Mouse (Mus musculus) retina, postnatal 1 day (tissue): Measurements from ENCODE around the gene Tmem106a.
A peak's percentile ranks its signal among the peaks of the same experiment; 100 is the strongest.
"Not testable (repeated sequence)": the region's sequence is repeated elsewhere in the genome, so short reads cannot be mapped to it uniquely, and the experiment has no call there.

Experiments used
- DNase-seq: peaks from one replicate; pipeline ENCODE4 v3.0.0-alpha.2; 2012

Tmem106a gene

DNA sequence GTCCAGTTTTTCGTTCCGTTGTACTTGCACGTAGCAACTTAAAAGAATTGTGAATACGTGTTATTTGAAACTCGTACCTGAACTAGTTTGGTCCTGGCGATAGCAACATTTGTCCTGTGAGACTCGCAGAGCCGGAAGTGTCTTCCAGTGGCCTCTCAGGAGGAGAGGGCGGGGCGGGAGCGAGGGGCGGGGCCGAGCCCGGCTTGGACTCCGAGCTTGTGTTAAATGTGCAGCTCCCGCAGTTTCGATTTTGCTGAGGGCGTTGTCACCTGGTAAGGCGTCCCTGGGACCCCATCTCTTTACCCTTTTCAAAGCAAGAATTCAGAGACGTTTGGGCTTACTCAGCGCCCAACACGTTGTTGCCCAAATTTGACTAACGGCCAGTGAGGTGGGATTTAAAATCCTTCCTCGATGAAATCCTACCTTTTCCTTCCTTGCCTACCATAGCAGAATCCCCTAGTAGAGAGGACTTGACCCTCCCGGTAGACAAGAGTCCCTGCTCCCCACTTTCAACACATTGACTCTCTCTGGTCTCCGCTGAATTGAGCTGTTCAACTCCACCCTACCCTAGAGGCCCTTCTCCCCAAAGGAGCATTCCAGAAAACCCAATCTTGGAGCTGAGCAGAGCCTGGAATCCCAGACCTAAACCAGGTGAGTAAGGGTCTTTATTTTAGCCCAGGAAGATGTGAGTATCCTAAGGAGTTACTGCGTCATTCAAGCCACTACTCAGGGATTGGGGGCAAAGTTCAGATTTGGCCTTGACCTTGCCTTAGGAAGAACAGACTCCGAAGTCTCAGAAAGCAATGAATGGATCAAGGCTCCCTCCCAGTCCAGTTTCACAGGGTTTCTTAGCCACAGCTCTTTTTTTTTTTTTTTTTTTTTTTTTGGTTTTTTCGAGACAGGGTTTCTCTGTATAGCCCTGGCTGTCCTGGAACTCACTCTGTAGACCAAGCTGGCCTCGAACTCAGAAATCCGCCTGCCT, at the start of gene Tmem106a:
Gene Tmem106a, plus strand, starts transcription at position 189 of the 982 bp plus-strand sequence.
- DNase-seq, result peak; percentile 75

DNA sequence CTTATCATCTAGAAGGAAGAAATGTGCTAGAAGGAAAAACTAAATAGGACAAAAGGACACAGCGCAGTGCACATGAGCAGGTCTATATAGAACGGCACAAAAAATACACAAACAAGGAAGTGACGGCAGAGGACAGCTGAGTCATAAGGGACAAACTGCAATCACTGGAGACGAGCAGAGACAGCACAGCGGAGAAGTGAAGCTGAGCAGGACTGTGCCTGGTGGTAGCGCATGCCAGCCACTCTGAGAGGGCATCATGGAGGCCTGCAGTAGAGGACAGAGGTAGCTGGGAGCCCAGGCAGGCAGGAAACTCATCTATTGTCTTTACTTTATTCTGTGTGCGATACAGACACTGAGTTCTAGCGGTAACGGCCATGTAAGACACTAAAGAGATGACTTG, 38.5 kb upstream of the Tmem106a start:
- DNase-seq, result no peak

DNA sequence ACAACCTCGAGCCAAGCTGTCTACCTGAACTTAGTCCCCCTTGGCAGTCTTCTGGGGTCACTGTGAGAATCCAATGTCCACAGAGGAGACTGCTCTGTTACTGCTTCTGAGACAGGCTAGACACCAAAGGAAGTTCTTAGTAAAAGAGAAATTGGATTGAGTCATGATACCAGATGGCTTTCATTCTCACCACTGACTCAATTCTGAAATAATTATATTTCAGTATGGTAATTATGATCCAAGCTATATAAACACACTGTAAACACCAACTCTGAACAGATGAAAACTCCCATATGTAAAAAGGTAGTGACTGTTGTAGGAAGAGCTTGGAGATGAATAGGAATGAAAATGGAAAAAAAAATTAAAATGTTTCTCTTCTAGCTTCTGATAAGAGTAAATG, 37.9 kb upstream of the Tmem106a start:
- no peak for DNase-seq

DNA sequence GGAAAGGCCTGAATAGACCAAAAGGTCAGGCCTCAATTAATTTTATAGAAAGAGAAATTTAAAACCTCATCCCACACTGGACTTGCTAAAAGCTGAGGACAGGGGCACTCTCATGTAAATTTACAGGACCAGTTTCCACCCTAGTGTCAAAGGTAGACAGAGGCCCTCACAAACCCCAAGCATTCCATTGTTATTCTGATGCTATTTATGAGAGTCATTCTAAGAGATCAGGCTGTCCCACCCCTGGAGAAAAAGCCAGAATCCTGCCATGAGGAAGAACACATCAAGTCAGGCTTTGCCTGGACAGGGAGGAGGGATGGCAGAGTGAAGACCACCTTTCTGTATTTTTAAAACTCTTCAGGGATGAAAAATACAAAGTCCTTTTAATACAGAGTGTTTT, 33.5 kb upstream of the Tmem106a start:
- no peak for DNase-seq

- peak; percentile 100 for DNase-seq
Observed at GRCm38 (mm10) chr11:101551751-101552475, 30.1 kb upstream of the Tmem106a start, which contains the start of the genes Brca1 and Nbr1. Brca1 (minus strand) TSS chr11:101551955. Nbr1 (plus strand) TSS chr11:101552149.

GRCm38 (mm10) chr11:101552476-101553300, 29.4 kb upstream of the Tmem106a start:
- peak; percentile 100 for DNase-seq

DNA sequence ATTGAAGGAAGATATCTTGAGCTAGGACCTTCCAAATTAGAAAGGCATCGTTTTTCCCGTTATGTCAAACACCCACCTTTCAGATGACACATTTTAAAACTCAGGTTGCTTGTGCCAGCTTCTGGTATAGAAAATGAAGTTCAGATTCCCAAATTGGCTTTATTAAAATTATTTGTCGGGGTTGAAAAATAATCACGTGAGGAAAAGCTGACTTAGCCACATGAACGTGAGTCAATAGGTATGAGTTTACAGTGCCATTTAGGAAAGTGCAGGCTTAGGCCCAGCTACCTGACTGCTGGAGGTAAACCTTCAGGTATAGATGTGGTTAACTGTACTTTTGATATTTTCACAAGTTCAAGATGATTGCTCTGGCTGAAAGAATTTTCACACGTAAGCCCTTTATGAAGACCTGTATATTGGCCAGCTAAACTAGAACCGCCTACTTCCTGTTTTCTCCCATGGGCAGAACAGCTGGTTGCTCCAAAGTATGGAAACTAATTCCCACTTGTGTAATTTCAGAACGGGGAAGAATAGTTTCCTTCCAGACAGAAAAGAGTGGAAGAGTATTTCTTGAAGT, 28.6 kb upstream of the Tmem106a start:
- DNase-seq, result no peak

DNA sequence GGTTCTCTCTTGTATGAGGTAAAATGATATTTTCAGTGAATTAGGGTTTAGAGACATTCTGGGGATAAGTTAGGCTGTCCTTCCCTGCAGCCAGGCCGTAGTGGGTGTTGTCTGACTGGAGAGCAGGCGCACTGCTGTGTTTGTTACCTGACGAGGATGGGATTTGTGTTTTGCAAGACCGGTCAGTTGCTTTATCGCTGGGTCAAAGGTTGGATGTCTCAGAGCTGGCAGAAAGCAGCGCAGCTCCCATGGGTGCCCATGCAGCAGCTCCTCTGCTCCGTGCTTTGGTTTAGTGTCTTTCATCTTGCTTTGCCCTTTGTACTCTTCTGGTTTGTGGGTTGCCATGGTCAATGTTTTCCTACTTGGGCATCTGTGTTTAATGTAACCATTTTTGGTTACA, 25.5 kb upstream of the Tmem106a start:
- DNase-seq, result no peak

GRCm38 (mm10) chr11:101556954-101557353, 25.1 kb upstream of the Tmem106a start:
- peak; percentile 62 for DNase-seq

DNA sequence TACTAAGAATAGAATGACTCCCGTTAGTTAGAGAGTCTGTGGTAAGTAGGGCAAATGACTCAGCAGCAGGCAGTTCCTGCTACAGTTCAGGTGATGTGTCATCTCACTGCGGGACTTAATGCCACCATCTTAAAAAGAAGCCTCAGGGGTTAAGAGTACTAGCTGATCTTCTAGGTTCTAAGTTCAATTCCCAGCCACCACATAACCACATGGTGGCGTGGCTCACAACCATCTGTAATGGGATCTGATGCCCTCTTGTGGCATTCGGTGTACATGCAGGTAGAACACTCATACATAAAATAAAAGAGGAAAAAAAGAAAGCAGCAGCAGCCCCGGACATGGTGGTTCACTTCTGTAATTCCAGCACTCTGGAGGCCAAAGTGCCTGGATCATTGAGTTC, 19.7 kb upstream of the Tmem106a start:
- DNase-seq, result peak; percentile 78

GRCm38 (mm10) chr11:101568421-101568820, 13.6 kb upstream of the Tmem106a start:
- DNase-seq, result no peak

DNA sequence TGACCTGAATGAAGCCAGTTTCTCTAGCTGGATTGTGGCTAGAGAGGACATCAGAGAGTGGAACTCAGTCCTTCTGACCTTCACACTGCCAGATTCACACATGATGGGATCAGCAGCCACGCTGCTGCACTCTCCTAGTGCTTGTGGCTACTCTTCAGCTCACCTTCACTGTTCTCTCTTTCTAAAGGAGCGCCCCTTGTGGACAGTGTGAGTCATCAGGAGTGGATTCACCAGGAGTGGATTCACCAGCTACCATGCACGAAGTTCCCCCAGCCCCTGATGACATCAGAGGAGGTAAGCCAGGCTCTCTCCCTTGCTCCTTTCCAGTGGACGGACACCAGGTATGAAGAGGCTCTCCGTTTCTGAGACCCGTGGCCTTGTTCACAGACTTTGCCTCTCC, 5.9 kb upstream of the Tmem106a start:
- peak; percentile 36 for DNase-seq

DNA sequence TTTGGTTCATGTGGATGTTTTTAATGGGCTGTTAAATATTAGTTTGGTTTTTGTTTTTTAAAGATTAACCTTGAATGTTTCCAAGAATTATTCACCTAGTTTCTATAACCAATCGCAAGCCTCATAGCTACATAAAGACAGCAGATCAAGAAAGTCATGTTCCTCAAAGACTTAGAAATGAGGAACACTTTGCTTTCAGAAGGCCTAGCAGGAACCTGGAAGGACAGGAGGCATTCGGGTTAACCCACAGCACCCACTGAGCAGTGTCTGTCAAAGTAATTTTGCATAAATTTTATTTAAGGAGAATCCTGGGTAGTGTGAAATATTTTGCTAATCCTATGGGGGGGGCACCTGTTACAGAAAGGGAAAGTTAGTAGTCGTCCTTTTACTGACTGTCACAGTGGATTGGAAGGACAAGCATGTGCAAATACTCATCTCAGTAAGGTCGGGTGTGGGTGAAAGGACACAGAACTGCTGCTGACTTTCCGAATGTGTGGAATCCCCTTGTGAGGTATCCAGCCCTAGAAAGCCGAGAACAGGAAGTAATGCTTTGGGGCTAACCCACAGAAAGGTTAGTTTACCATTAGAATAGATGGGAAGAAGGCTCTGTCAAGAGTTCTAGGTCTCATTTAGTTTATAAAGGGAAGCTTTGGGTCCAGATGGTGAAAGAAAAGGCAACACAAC, 819 bp upstream of the Tmem106a start:
- DNase-seq, result no peak

GRCm38 (mm10) chr11:101583205-101583604, 1.2 kb downstream of the Tmem106a start:
- DNase-seq, result no peak

DNA sequence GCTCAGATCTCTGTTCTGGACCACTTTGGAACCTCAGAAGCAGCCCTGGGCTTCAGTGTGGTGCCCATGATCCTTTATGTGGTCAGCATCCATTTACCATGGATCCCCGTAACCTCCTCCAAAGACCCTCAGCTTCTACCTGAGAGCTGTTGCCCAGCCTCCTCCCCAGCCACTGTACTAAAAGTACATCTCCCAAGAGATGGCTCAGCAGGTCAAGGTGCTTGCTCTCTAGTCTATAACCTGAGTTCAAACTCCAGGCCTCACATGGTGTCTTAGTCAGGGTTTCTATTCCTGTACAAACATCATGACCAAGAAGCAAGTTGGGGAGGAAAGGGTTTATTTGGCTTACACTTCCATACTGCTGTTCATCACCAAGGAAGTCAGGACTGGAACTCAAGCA, 3.0 kb downstream of the Tmem106a start:
- not testable (repeated sequence) for DNase-seq

- no peak for DNase-seq
Observed at GRCm38 (mm10) chr11:101585805-101586204, 3.8 kb downstream of the Tmem106a start.

DNA sequence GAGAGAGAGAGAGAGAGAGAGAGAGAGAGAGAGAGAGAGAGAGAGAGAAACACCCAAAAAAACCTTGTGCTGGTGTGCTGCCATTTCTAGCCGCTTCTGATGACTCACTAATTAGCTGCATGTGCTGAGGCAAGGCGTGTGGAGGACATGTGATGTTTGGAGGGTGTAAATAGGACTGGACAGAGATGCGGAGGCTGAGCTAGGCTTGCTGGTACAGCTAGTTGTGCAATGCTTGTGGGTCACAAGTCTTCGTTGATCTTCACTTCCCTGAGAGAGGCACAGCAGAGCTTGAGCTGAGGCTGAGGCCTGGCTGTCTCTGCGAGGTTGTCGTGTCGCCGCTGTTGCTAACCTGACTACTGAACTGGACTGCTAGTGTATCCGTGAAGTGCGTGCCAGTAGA, 5.6 kb downstream of the Tmem106a start:
- DNase-seq, result no peak

GRCm38 (mm10) chr11:101588868-101589267, 6.8 kb downstream of the Tmem106a start:
- no peak for DNase-seq

- peak; percentile 66 for DNase-seq
Observed at GRCm38 (mm10) chr11:101589444-101589843, 7.4 kb downstream of the Tmem106a start.

- DNase-seq, result no peak
Observed at GRCm38 (mm10) chr11:101589989-101590624, 8.1 kb downstream of the Tmem106a start.

- DNase-seq, result no peak
Observed at GRCm38 (mm10) chr11:101599156-101599555, 17.1 kb downstream of the Tmem106a start, which contains the start of gene Gm11634. Gm11634 (minus strand) TSS chr11:101599256.
